Mouse (Mus musculus) intestine, postnatal 0 days (tissue): ENCODE results near the gene Aldh3b3. TPM values are rescaled to one million over a fixed set of nuclear protein-coding genes. Genes with fewer than 3 reads are reported as not detected.

Experiments
- ATAC-seq: fragments of 200-750 bp; cut with Nextera tagmentation; 2 replicates; pipeline ENCODE4 v1.8.0; 2017; ENCODE audit warnings: mild to moderate bottlenecking, moderate TSS enrichment, moderate library complexity
- H3K27ac ChIP-seq: fragments of 300-500 bp; sonication (generic); 2 replicates; pipeline ENCODE4 v1.5.1; 2014; ENCODE audit warnings: mild to moderate bottlenecking, low read depth, low read length, moderate library complexity
- H3K27me3 ChIP-seq: fragments of 300-500 bp; sonication (generic); replicated peaks from 2 replicates; pipeline ENCODE4 v1.6.1; 2014; ENCODE audit warnings: low read length, mixed read lengths; ENCODE audit not compliant: control insufficient read depth, insufficient read depth
- H3K36me3 ChIP-seq: fragments of 300-500 bp; sonication (generic); 2 replicates; pipeline ENCODE4 v1.6.1; 2014; ENCODE audit warnings: mild to moderate bottlenecking, moderate library complexity; ENCODE audit not compliant: control insufficient read depth, insufficient read depth
- H3K4me1 ChIP-seq: fragments of 300-500 bp; sonication (generic); replicated peaks from 2 replicates; pipeline ENCODE4 v1.6.1; 2014; ENCODE audit warnings: antibody characterized with exemption, low read length, mixed read lengths; ENCODE audit not compliant: control insufficient read depth, insufficient read depth
- H3K4me2 ChIP-seq: fragments of 300-500 bp; sonication (generic); replicated peaks from 2 replicates; pipeline ENCODE4 v1.6.1; 2014; ENCODE audit warnings: low read depth, mild to moderate bottlenecking, moderate library complexity
- H3K4me3 ChIP-seq: fragments of 300-500 bp; sonication (generic); 2 replicates; pipeline ENCODE4 v1.5.1; 2014; ENCODE audit warnings: low read depth, low read length
- H3K9ac ChIP-seq: fragments of 300-500 bp; sonication (generic); 2 replicates; pipeline ENCODE4 v1.6.1; 2014; ENCODE audit warnings: mild to moderate bottlenecking, low read depth, low read length
- H3K9me3 ChIP-seq: fragments of 300-500 bp; sonication (generic); 2 replicates; pipeline ENCODE4 v1.6.1; 2016; ENCODE audit warnings: mixed run types; ENCODE audit not compliant: control insufficient read depth
- CTCF ChIP-seq: sonication (generic); IDR thresholded peaks from 2 replicates; pipeline ENCODE4 v1.5.1; 2016; ENCODE audit warnings: low read depth, mild to moderate bottlenecking, control low read depth, antibody characterized with exemption, moderate library complexity
- WGBS: fragments of 180-500 bp; shearing (Covaris S2); extraction: QIAGEN DNeasy Blood & Tissue Kit; methylation state at CpG from one replicate; pipeline ENCODE4 v1.1.7; 2014; 5-methylcytosine and 5-hydroxymethylcytosine counted together
- polyA plus RNA-seq: library from polyadenylated mRNA; unstranded; fragments of >200 nt; fragmentation: Nextera tagmentation; extraction: Ambion mirVana; gene quantifications from 2 replicates; pipeline ENCODE4 v1.2.1, GENCODE M21; 2015

Aldh3b3 gene
- polyA plus RNA-seq, 1 experiment from 2014 or later, result not detected

DNA sequence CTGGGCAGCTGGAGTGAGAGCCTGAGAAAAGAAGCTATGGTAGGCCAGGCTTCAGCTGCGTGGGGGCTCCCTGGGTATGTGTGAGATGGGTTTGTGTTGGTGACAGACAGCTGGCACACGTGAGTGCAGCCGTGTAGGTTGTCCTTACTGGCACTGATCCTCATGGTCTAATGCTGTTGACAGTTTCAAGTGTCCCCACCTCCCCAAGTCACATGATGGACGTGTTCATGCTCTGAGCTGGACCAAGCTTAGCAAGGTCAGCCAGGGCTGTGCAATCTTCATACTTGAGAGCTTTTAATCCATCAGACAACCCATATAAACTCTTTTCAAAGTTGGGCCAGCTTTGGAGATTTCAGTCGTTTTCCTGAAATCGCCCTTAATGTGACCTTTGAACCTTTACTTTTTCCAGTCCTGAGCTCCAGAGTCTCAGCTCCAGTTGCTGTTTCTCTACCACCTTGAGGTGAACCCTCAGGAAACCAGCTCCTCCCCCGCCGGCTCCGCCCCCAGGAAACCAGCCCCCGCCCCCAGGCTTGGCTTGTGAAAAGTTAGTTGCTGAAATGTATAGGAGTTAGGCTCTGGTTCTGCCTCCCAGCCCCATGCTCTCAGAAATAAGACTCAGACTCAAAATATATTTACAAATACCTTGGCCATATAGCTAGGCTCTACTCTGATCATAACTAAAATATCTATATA is 12.4 kb upstream of the Aldh3b3 start:
- H3K4me3 ChIP-seq, result no peak overlapping the region
- no peaks in the 10 kb centered on the region for H3K27me3 ChIP-seq
- peaks cover 23% of the 10 kb centered on the region for H3K36me3 ChIP-seq
- H3K9ac ChIP-seq, result no peak overlapping the region
- WGBS, result 31% methylated on average over 10 of the region's 10 CpGs
- ATAC-seq, result no peak
- no peaks in the 10 kb centered on the region for H3K9me3 ChIP-seq
- TF ChIP-seq CTCF, result no peak
- H3K4me2 ChIP-seq, result no peak overlapping the region
- H3K4me1 ChIP-seq, result 0 out of 2 replicates have a peak, but pooled peaks cover 3% of the 10 kb centered on the region
- no peak overlapping the region for H3K27ac ChIP-seq

- Histone ChIP-seq H3K36me3 (peaks cover 23% of the 10 kb centered on the region), H3K9me3 (no peaks in the 10 kb centered on the region), H3K9ac (no peak overlapping the region), H3K4me2 (no peak overlapping the region), H3K27me3 (no peaks in the 10 kb centered on the region), H3K27ac (no peak overlapping the region), H3K4me1 (0 out of 2 replicates have a peak, but pooled peaks cover 3% of the 10 kb centered on the region), H3K4me3 (no peak overlapping the region)
- TF ChIP-seq CTCF, result peak; percentile 98
- ATAC-seq, result peak; percentile 52
- WGBS, result 18% methylated on average over 2 of the region's 2 CpGs
These were observed 11.7 kb upstream of the Aldh3b3 start for GRCm38 (mm10) chr19:3946715-3947114.

DNA sequence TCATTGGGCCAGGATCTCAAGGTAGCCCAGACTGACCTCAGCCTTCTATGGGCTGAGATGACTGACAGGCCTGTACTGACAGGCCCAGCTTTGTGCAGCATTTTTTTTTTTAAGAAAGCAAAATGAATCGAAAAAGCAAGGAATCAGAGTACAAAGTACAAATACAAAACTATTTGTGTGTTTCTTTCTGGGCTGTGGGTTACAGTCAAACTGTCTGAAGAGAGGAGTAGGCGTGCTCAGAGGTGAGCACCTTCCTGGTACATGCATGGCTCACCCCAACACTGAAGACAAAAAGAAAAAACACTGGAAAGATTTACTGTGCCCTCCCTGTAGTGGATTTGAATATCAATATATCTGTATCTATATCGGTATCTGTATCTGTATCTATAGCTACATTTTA is 10.6 kb upstream of the Aldh3b3 start:
- ATAC-seq, result no peak
- H3K4me1 ChIP-seq, result 0 out of 2 replicates have a peak, but pooled peaks cover 3% of the 10 kb centered on the region
- no peak overlapping the region for H3K4me3 ChIP-seq
- no peaks in the 10 kb centered on the region for H3K9me3 ChIP-seq
- H3K27me3 ChIP-seq, result no peaks in the 10 kb centered on the region
- H3K36me3 ChIP-seq, result peaks cover 23% of the 10 kb centered on the region
- H3K27ac ChIP-seq, result no peak overlapping the region
- H3K9ac ChIP-seq, result no peak overlapping the region
- 82% methylated on average over 3 of the region's 3 CpGs for WGBS
- no peak for TF ChIP-seq CTCF
- no peak overlapping the region for H3K4me2 ChIP-seq

- no peak overlapping the region for H3K4me2 ChIP-seq
- WGBS, result 68% methylated on average over 14 of the region's 14 CpGs
- no peak for TF ChIP-seq CTCF
- H3K27ac ChIP-seq, result no peak overlapping the region
- H3K9ac ChIP-seq, result no peak overlapping the region
- no peaks in the 10 kb centered on the region for H3K9me3 ChIP-seq
- H3K27me3 ChIP-seq, result no peaks in the 10 kb centered on the region
- peaks cover 23% of the 10 kb centered on the region for H3K36me3 ChIP-seq
- H3K4me1 ChIP-seq, result 0 out of 2 replicates have a peak, but pooled peaks cover under 1% of the 10 kb centered on the region
- no peak for ATAC-seq
- H3K4me3 ChIP-seq, result no peak overlapping the region
These were observed 9.9 kb upstream of the Aldh3b3 start for GRCm38 (mm10) chr19:3948546-3948945.

- H3K27me3 ChIP-seq, result no peaks in the 10 kb centered on the region
- H3K9me3 ChIP-seq, result no peaks in the 10 kb centered on the region
- no peak overlapping the region for H3K4me2 ChIP-seq
- H3K4me3 ChIP-seq, result no peak overlapping the region
- H3K36me3 ChIP-seq, result peaks cover 23% of the 10 kb centered on the region
- H3K9ac ChIP-seq, result no peak overlapping the region
- no peak overlapping the region for H3K27ac ChIP-seq
- no peak for ATAC-seq
- WGBS, result 71% methylated on average over 3 of the region's 3 CpGs
- no peak for TF ChIP-seq CTCF
- H3K4me1 ChIP-seq, result no peaks in the 10 kb centered on the region
These were observed 8.1 kb upstream of the Aldh3b3 start for GRCm38 (mm10) chr19:3950331-3950730.

DNA sequence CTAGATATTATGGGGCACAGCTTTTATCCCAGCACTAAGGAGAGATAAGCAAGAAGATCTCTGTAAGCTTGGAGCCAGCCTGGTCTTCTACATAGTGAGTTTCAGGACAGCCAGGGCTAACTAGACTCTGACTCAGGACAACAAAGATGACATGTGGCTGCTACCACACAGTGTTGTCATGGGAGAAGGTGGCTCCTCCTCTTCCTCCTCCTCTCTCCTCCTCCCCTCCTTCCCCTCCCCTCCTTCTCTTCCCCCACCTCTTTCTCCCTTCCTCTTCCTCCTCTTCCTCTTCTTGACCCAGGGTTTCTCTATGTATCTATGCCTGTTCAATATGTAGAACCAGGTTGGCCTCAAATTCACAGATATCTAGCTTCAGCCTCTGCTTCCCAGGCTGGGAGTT is 7.0 kb upstream of the Aldh3b3 start:
- H3K9ac ChIP-seq, result no peak overlapping the region
- no peak for ATAC-seq
- H3K27ac ChIP-seq, result no peak overlapping the region
- H3K36me3 ChIP-seq, result peaks cover 23% of the 10 kb centered on the region
- no peak overlapping the region for H3K4me2 ChIP-seq
- no peak for TF ChIP-seq CTCF
- no peaks in the 10 kb centered on the region for H3K27me3 ChIP-seq
- no peaks in the 10 kb centered on the region for H3K9me3 ChIP-seq
- no peaks in the 10 kb centered on the region for H3K4me1 ChIP-seq
- H3K4me3 ChIP-seq, result no peak overlapping the region
